Mouse (Mus musculus): ENCODE measurements around the gene Nodal. TPM values are rescaled to one million over a fixed set of nuclear protein-coding genes. Genes with fewer than 3 reads are reported as not detected.

The Nodal gene
- polyA plus RNA-seq, 1 experiment from 2014 or later, result 0.12 TPM

GRCm38 (mm10) chr10:61378698-61379097, 39.1 kb upstream of the Nodal start:
- H3K4me3 ChIP-seq (ENCODE audit: low read depth, low read length), result no peak overlapping the region
- 0 out of 2 replicates have a peak, but pooled peaks cover 2% of the 10 kb centered on the region for H3K27me3 ChIP-seq (ENCODE audit: control insufficient read depth, insufficient read depth, low read length)
- no peak overlapping the region for H3K27ac ChIP-seq (ENCODE audit: low read depth, low read length)
- ATAC-seq (ENCODE audit: low FRiP score) (no peak), DNase-seq (ENCODE audit: low spot score) (no peak)
- H3K4me1 ChIP-seq (replicated peaks; ENCODE audit: control insufficient read depth, insufficient read depth, low read length), result peaks cover 4% of the 10 kb centered on the region; the same call in 1 of the 2 replicates
- no peak overlapping the region for H3K9ac ChIP-seq (ENCODE audit: low read depth, low read length)
- no peaks in the 10 kb centered on the region for H3K9me3 ChIP-seq (ENCODE audit: control insufficient read depth, low read length)
- no peak overlapping the region for H3K4me2 ChIP-seq (replicated peaks; ENCODE audit: low read depth, low read length)
- 88% methylated on average over 5 of the region's 5 CpGs for WGBS
- H3K36me3 ChIP-seq (ENCODE audit: control insufficient read depth, insufficient read depth, low read length), result no peaks in the 10 kb centered on the region

- Histone ChIP-seq H3K4me1 (replicated peaks; ENCODE audit: control insufficient read depth, insufficient read depth, low read length) (peaks cover 4% of the 10 kb centered on the region; the same call in 1 of the 2 replicates), H3K4me2 (replicated peaks; ENCODE audit: low read depth, low read length) (no peak overlapping the region), H3K9ac (ENCODE audit: low read depth, low read length) (no peak overlapping the region), H3K4me3 (ENCODE audit: low read depth, low read length) (no peak overlapping the region), H3K27me3 (ENCODE audit: control insufficient read depth, insufficient read depth, low read length) (0 out of 2 replicates have a peak, but pooled peaks cover 2% of the 10 kb centered on the region), H3K27ac (ENCODE audit: low read depth, low read length) (no peak overlapping the region), H3K36me3 (ENCODE audit: control insufficient read depth, insufficient read depth, low read length) (no peaks in the 10 kb centered on the region), H3K9me3 (ENCODE audit: control insufficient read depth, low read length) (no peaks in the 10 kb centered on the region)
- no peak for DNase-seq (ENCODE audit: low spot score)
- ATAC-seq (ENCODE audit: low FRiP score), result no peak
- WGBS, result 89% methylated on average over 13 of the region's 13 CpGs
Measured at GRCm38 (mm10) chr10:61379340-61380040, 38.3 kb upstream of the Nodal start.

DNA sequence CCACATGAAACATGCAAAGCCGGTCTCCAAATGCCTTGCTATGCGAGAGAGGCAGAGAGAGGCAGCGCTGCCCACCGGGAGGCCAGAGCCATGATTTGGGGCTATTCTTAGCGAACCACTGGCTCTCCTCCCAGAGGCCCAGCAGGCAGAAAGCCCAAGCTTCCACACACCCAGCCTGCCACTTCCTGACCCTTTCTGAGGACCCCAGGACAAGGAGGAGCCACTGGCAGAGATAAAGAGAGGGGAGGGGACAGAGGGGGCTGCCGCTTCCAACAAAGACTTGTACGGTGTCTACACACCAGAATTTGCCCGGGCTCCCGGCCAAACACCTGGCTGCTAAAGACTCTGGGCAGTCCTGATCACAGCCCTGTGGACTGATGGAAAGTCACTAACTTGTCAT, 37.6 kb upstream of the Nodal start:
- Histone ChIP-seq H3K36me3 (ENCODE audit: control insufficient read depth, insufficient read depth, low read length) (no peaks in the 10 kb centered on the region), H3K9ac (ENCODE audit: low read depth, low read length) (no peak overlapping the region), H3K9me3 (ENCODE audit: control insufficient read depth, low read length) (no peaks in the 10 kb centered on the region), H3K27me3 (ENCODE audit: control insufficient read depth, insufficient read depth, low read length) (peaks cover 2% of the 10 kb centered on the region; the same call in 1 of the 2 replicates), H3K4me1 (replicated peaks; ENCODE audit: control insufficient read depth, insufficient read depth, low read length) (peaks cover 4% of the 10 kb centered on the region; the same call in 1 of the 2 replicates), H3K4me2 (replicated peaks; ENCODE audit: low read depth, low read length) (no peak overlapping the region), H3K27ac (ENCODE audit: low read depth, low read length) (no peak overlapping the region), H3K4me3 (ENCODE audit: low read depth, low read length) (no peak overlapping the region)
- ATAC-seq (ENCODE audit: low FRiP score) (no peak), DNase-seq (ENCODE audit: low spot score) (no peak)
- 9% methylated on average over 9 of the region's 9 CpGs for WGBS

- peaks cover 2% of the 10 kb centered on the region; the same call in 1 of the 2 replicates for H3K27me3 ChIP-seq (ENCODE audit: control insufficient read depth, insufficient read depth, low read length)
- H3K27ac ChIP-seq (ENCODE audit: low read depth, low read length), result no peak overlapping the region
- H3K9me3 ChIP-seq (ENCODE audit: control insufficient read depth, low read length), result no peaks in the 10 kb centered on the region
- H3K9ac ChIP-seq (ENCODE audit: low read depth, low read length), result 0 out of 2 replicates have a peak overlapping the region, but pooled peaks have one; percentile 15
- H3K4me3 ChIP-seq (ENCODE audit: low read depth, low read length), result peak overlapping the region; percentile 53
- DNase-seq (ENCODE audit: low spot score), result no peak
- no peak for ATAC-seq (ENCODE audit: low FRiP score)
- H3K4me1 ChIP-seq (replicated peaks; ENCODE audit: control insufficient read depth, insufficient read depth, low read length), result peaks cover 4% of the 10 kb centered on the region; the same call in 1 of the 2 replicates
- WGBS, result 9% methylated on average over 8 of the region's 8 CpGs
- H3K36me3 ChIP-seq (ENCODE audit: control insufficient read depth, insufficient read depth, low read length), result no peaks in the 10 kb centered on the region
- peak overlapping the region; percentile 78 for H3K4me2 ChIP-seq (replicated peaks; ENCODE audit: low read depth, low read length)
Measured at GRCm38 (mm10) chr10:61381823-61382222, 35.9 kb upstream of the Nodal start.

- WGBS, result under 1% methylated on average over 8 of the region's 8 CpGs
- Histone ChIP-seq H3K9ac (ENCODE audit: low read depth, low read length) (0 out of 2 replicates have a peak overlapping the region, but pooled peaks have one; percentile 15), H3K27me3 (ENCODE audit: control insufficient read depth, insufficient read depth, low read length) (peaks cover 2% of the 10 kb centered on the region; the same call in 1 of the 2 replicates), H3K9me3 (ENCODE audit: control insufficient read depth, low read length) (no peaks in the 10 kb centered on the region), H3K27ac (ENCODE audit: low read depth, low read length) (no peak overlapping the region), H3K4me1 (replicated peaks; ENCODE audit: control insufficient read depth, insufficient read depth, low read length) (peaks cover 4% of the 10 kb centered on the region; the same call in 1 of the 2 replicates), H3K36me3 (ENCODE audit: control insufficient read depth, insufficient read depth, low read length) (no peaks in the 10 kb centered on the region), H3K4me3 (ENCODE audit: low read depth, low read length) (peak overlapping the region; percentile 53), H3K4me2 (replicated peaks; ENCODE audit: low read depth, low read length) (peak overlapping the region; percentile 78)
- ATAC-seq (ENCODE audit: low FRiP score) (peak; percentile 39), DNase-seq (ENCODE audit: low spot score) (peak; percentile 41)
Measured at GRCm38 (mm10) chr10:61382281-61382731, 35.5 kb upstream of the Nodal start.

DNA sequence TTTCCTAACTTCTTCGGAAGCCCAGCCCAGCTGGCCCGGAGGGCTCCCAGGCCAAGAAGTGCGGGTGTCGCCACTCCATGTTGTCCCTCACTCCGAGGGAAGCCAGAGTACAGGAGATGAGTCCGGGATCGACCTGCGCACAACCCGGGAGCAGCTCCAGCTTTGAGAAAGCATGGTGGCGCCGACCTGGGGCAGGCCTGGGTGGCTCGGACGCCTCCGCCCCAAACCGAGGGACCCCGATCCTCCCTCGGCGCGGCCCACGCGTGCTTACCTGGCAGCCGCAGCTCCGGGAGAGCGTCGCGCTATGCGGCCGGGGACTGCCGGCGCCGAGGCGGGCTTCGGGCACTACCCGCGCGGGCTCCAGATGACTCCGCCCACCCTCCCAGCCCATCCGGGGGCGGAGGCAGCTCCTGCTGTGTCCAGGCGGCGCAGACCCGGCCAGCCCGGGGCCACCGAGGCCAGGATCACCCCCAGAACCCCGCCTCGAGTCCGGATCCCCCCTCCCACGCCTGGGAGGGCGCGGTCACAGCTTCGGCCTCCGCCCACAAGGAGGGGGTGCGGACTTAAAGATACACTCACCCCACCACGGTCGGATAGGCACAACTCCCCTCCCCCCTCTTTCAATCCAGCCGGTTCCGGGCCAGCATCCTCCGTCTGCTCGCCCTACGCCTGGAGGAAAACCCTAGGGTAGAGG, 34.6 kb upstream of the Nodal start, which contains the start of gene Pald1:
Pald1 (minus strand) TSS at position 510 of the 694 bp plus-strand sequence.
- Histone ChIP-seq H3K4me1 (replicated peaks; ENCODE audit: control insufficient read depth, insufficient read depth, low read length) (peaks cover 4% of the 10 kb centered on the region; the same call in 1 of the 2 replicates), H3K27me3 (ENCODE audit: control insufficient read depth, insufficient read depth, low read length) (peaks cover 2% of the 10 kb centered on the region; the same call in 1 of the 2 replicates), H3K4me2 (replicated peaks; ENCODE audit: low read depth, low read length) (peak within 1 kb of the TSS; percentile 78), H3K9me3 (ENCODE audit: control insufficient read depth, low read length) (no peaks in the 10 kb centered on the region), H3K36me3 (ENCODE audit: control insufficient read depth, insufficient read depth, low read length) (no peaks in the 10 kb centered on the region), H3K9ac (ENCODE audit: low read depth, low read length) (peak within 1 kb of the TSS; percentile 76), H3K27ac (ENCODE audit: low read depth, low read length) (0 out of 2 replicates have a peak within 1 kb of the TSS, but pooled peaks have one; percentile 30), H3K4me3 (ENCODE audit: low read depth, low read length) (peak within 1 kb of the TSS; percentile 53)
- ATAC-seq (ENCODE audit: low FRiP score), result peak; percentile 83
- DNase-seq (ENCODE audit: low spot score), result peak; percentile 85
- under 1% methylated on average over 41 of the region's 60 CpGs for WGBS

- Histone ChIP-seq H3K36me3 (ENCODE audit: control insufficient read depth, insufficient read depth, low read length) (no peaks in the 10 kb centered on the region), H3K27me3 (ENCODE audit: control insufficient read depth, insufficient read depth, low read length) (peaks cover 2% of the 10 kb centered on the region; the same call in 1 of the 2 replicates), H3K4me3 (ENCODE audit: low read depth, low read length) (peak overlapping the region; percentile 53), H3K9me3 (ENCODE audit: control insufficient read depth, low read length) (no peaks in the 10 kb centered on the region), H3K4me2 (replicated peaks; ENCODE audit: low read depth, low read length) (peak overlapping the region; percentile 78), H3K9ac (ENCODE audit: low read depth, low read length) (peak overlapping the region; percentile 76), H3K4me1 (replicated peaks; ENCODE audit: control insufficient read depth, insufficient read depth, low read length) (peaks cover 4% of the 10 kb centered on the region; the same call in 1 of the 2 replicates), H3K27ac (ENCODE audit: low read depth, low read length) (no peak overlapping the region)
- WGBS, result 3% methylated on average over 11 of the region's 11 CpGs
- DNase-seq (ENCODE audit: low spot score) (no peak), ATAC-seq (ENCODE audit: low FRiP score) (peak; percentile 18)
Measured at GRCm38 (mm10) chr10:61383715-61384047, 34.1 kb upstream of the Nodal start.

GRCm38 (mm10) chr10:61385174-61385573, 32.6 kb upstream of the Nodal start:
- Histone ChIP-seq H3K9ac (ENCODE audit: low read depth, low read length) (no peak overlapping the region), H3K27me3 (ENCODE audit: control insufficient read depth, insufficient read depth, low read length) (peaks cover 2% of the 10 kb centered on the region; the same call in 1 of the 2 replicates), H3K4me2 (replicated peaks; ENCODE audit: low read depth, low read length) (no peak overlapping the region), H3K9me3 (ENCODE audit: control insufficient read depth, low read length) (no peaks in the 10 kb centered on the region), H3K27ac (ENCODE audit: low read depth, low read length) (no peak overlapping the region), H3K4me3 (ENCODE audit: low read depth, low read length) (no peak overlapping the region), H3K36me3 (ENCODE audit: control insufficient read depth, insufficient read depth, low read length) (no peaks in the 10 kb centered on the region), H3K4me1 (replicated peaks; ENCODE audit: control insufficient read depth, insufficient read depth, low read length) (peaks cover 8% of the 10 kb centered on the region)
- DNase-seq (ENCODE audit: low spot score), result no peak
- ATAC-seq (ENCODE audit: low FRiP score), result no peak
- WGBS, result 76% methylated on average over 6 of the region's 6 CpGs

Data from hindbrain, embryonic 11.5 days (tissue).